Mouse (Mus musculus) hindbrain, embryonic 15.5 days (tissue): ENCODE data around the gene Heatr4. TPM values are rescaled to one million over a fixed set of nuclear protein-coding genes. Genes with fewer than 3 reads are reported as not detected.
"Not testable (repeated sequence)": the region's sequence is repeated elsewhere in the genome, so short reads cannot be mapped to it uniquely, and the experiment has no call there.

Source experiments
- ATAC-seq: fragments of 200-750 bp; cut with Nextera tagmentation; 2 replicates; pipeline ENCODE4 v1.8.0; 2017; ENCODE audit warnings: low read depth, moderate number of reproducible peaks, moderate TSS enrichment; ENCODE audit not compliant: low FRiP score
- H3K27ac ChIP-seq: fragments of 300-500 bp; sonication (generic); replicated peaks from 2 replicates; pipeline ENCODE4 v1.5.1; 2015; ENCODE audit warnings: mild to moderate bottlenecking, inconsistent platforms
- H3K27me3 ChIP-seq: fragments of 300-500 bp; sonication (generic); 2 replicates; pipeline ENCODE4 v1.6.1; 2015; ENCODE audit warnings: control low read depth, inconsistent platforms
- H3K36me3 ChIP-seq: fragments of 300-500 bp; sonication (generic); 2 replicates; pipeline ENCODE4 v1.6.1; 2015; ENCODE audit warnings: control low read depth, inconsistent platforms
- H3K4me1 ChIP-seq: fragments of 300-500 bp; sonication (generic); replicated peaks from 2 replicates; pipeline ENCODE4 v1.6.1; 2015; ENCODE audit warnings: control low read depth, inconsistent platforms
- H3K4me2 ChIP-seq: fragments of 300-500 bp; sonication (generic); 2 replicates; pipeline ENCODE4 v1.6.1; 2015; ENCODE audit warnings: moderate library complexity, mild to moderate bottlenecking, inconsistent platforms
- H3K4me3 ChIP-seq: fragments of 300-500 bp; sonication (generic); 2 replicates; pipeline ENCODE4 v1.5.1; 2015; ENCODE audit warnings: mild to moderate bottlenecking, inconsistent platforms
- H3K9ac ChIP-seq: fragments of 300-500 bp; sonication (generic); 2 replicates; pipeline ENCODE4 v1.6.1; 2015; ENCODE audit warnings: inconsistent platforms
- H3K9me3 ChIP-seq: fragments of 300-500 bp; sonication (generic); 2 replicates; pipeline ENCODE4 v1.6.1; 2016; ENCODE audit warnings: control low read depth, inconsistent platforms
- WGBS: fragments of 180-500 bp; shearing (Covaris S2); methylation state at CpG from one replicate; pipeline ENCODE4 v1.1.7; 2015; 5-methylcytosine and 5-hydroxymethylcytosine counted together
- polyA plus RNA-seq: library from polyadenylated mRNA; unstranded; fragments of >200 nt; fragmentation: Nextera tagmentation; extraction: Ambion mirVana; gene quantifications from 2 replicates; pipeline ENCODE4 v1.2.1, GENCODE M21; 2015

The Heatr4 gene
- not detected in 2 replicates for polyA plus RNA-seq

DNA sequence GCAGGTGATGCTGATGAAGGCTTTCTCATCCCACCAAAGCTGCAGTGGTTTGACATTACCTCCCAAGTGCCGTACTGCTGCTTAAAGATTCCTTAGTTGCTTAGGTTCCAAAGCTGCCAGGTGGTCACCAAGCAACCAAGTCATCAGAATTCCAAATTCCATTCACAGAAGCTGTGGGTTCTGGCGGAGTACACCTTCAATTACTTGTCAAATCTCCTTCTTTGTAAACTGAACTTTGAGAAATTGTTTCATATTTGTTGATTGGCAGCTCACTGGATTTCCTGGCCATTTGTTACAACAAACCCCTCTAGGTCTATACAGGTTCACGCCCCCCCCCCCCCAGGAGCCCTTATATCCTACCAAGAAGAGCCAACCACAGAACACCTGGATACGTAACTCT is at the start of gene Heatr4:
Heatr4 (minus strand) TSS at position 101 of the 400 bp plus-strand sequence.
- Histone ChIP-seq H3K9me3 (no peaks in the 10 kb centered on the region), H3K27ac (no peak within 1 kb of the TSS), H3K36me3 (no peaks in the 10 kb centered on the region), H3K9ac (no peak within 1 kb of the TSS), H3K4me3 (no peak within 1 kb of the TSS), H3K27me3 (no peaks in the 10 kb centered on the region), H3K4me2 (no peak within 1 kb of the TSS), H3K4me1 (peaks cover 9% of the 10 kb centered on the region)
- 82% methylated on average over 4 of the region's 4 CpGs for WGBS
- ATAC-seq: no peak

DNA sequence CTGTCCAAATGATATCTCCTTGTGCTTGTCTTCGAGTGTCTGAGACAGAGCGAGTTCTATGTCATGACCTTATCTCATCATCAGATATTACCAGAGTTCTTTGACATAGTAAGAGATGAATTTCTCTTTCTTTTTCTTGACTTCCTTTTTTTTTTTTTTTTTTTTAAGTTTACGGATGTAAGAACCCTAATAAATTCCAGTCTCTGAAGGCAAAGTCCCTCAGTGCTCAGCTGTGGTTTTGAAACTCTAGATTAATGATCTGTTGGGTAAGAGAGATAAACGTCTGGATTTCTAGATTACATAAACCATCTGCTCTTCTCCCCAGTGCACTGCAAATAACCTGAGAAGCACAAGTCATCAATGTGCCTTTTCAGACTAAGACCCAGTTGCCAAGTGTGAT is 49.5 kb upstream of the Heatr4 start:
- Histone ChIP-seq H3K27me3 (0 out of 2 replicates have a peak, but pooled peaks cover 4% of the 10 kb centered on the region), H3K36me3 (no peaks in the 10 kb centered on the region), H3K4me2 (no peak overlapping the region), H3K4me1 (0 out of 2 replicates have a peak, but pooled peaks cover 4% of the 10 kb centered on the region), H3K27ac (no peak overlapping the region), H3K9ac (no peak overlapping the region), H3K9me3 (no peaks in the 10 kb centered on the region), H3K4me3 (no peak overlapping the region)
- WGBS: 66% methylated on average over 4 of the region's 4 CpGs
- no peak for ATAC-seq

DNA sequence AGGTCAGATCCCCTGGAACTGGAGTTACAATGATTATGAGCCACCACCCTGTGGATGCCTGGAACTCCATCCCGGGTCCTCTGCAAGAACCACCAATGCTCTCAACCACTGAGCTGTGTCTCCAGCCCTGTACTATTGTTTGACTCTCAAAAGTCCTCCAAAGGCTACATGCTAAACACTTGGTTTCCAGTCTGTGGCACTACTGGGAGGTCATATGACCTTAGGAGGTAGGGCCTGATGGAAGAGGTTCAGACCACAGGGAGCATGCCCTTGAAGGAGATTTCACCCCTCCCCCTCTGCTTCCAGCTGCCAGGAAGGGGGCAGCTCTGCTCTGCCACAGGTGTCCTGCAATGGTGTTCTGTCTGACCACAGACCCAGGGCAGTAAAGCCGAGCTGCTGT is 48.6 kb upstream of the Heatr4 start:
- H3K9me3 ChIP-seq, H3K27ac ChIP-seq, H3K4me1 ChIP-seq, H3K4me3 ChIP-seq, H3K36me3 ChIP-seq, H3K27me3 ChIP-seq, H3K9ac ChIP-seq, ATAC-seq, H3K4me2 ChIP-seq: not testable (repeated sequence)
- WGBS: 84% methylated on average over 2 of the region's 2 CpGs

DNA sequence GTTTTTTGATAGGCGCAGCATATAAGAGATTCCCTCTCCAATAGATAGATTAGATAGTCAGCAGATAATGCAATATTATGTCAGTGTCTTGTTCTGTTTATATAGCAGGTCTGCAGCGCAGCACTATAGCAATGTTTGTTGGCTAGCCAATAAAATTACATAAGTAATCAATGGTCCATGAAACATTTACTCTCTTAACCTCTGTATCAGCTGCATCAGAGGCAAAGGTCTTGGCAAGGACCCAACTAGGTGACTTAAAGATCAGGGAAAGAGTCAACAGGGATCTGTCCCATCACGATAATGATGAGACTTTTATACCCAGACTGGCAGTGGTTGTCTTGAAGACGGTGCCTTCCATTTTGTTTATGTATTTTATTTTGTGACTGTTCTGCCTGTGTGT is 48.2 kb upstream of the Heatr4 start:
- WGBS: 85% methylated on average over 4 of the region's 4 CpGs
- H3K9me3 ChIP-seq: no peaks in the 10 kb centered on the region
- ATAC-seq: no peak
- 0 out of 2 replicates have a peak, but pooled peaks cover 4% of the 10 kb centered on the region for H3K27me3 ChIP-seq
- no peak overlapping the region for H3K9ac ChIP-seq
- H3K4me3 ChIP-seq: no peak overlapping the region
- H3K4me2 ChIP-seq: no peak overlapping the region
- H3K36me3 ChIP-seq: no peaks in the 10 kb centered on the region
- H3K4me1 ChIP-seq: 0 out of 2 replicates have a peak, but pooled peaks cover 4% of the 10 kb centered on the region
- H3K27ac ChIP-seq: no peak overlapping the region

DNA sequence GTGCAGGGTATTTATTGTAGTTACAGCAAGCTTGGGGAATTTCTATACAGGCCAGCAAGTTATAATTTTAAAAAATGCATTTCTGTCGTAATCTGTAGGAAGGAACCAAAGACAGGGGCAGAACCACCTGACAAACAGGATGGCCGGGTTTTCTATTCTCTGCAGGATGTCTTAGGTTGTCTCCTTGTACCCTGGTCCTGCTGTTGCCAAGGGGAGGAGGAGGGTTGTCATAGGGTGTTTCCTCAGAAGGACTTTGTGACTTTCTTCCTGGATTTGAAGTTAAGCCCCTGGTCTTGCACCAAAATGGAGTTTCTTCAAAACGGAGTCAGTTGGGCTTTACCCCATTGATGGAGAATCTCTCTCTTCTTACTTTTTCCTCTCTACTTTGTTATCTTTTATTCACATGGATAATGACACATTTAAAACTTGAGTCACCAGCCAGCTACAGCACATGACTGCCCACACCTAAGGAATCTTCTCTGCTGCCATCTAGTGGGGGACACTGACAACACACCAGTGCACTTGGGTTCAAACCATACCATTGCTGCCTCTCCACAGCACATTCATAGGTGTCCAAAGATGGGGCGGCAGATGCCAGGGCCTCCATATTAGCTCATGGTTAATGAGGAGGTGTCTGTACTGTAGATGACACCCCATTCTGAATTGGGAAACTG is 46.1 kb upstream of the Heatr4 start:
- Histone ChIP-seq H3K9me3 (no peaks in the 10 kb centered on the region), H3K4me2 (no peak overlapping the region), H3K4me1 (no peaks in the 10 kb centered on the region), H3K27ac (no peak overlapping the region), H3K36me3 (no peaks in the 10 kb centered on the region), H3K9ac (no peak overlapping the region), H3K4me3 (no peak overlapping the region), H3K27me3 (no peaks in the 10 kb centered on the region)
- peak; percentile 48; the same call in 1 of the 2 replicates for ATAC-seq
- 68% methylated on average over 4 of the region's 4 CpGs for WGBS

DNA sequence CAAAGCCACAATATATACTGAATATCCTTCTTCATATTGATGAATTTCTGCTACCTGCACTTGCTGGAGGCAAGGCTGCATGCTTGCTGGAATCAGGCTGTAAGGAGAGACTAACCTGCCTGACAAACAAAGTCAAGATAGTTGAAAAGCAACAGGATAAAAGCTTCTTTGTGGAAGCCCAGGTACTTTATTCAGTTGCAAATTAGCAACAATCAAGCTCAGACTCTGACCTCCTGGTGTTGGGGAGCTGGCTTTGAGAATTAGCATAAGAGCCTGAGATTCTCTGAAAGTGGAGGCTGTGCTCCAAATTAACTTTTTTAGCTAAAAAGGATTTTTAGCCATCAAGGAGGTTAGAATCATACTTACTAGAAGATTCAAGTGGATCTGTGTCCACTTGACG is 44.4 kb upstream of the Heatr4 start:
- H3K4me2 ChIP-seq, ATAC-seq, H3K36me3 ChIP-seq, H3K9ac ChIP-seq, H3K27ac ChIP-seq, H3K4me1 ChIP-seq, H3K4me3 ChIP-seq, H3K27me3 ChIP-seq, H3K9me3 ChIP-seq: not testable (repeated sequence)
- 94% methylated on average over 1 of the region's 1 CpGs for WGBS

DNA sequence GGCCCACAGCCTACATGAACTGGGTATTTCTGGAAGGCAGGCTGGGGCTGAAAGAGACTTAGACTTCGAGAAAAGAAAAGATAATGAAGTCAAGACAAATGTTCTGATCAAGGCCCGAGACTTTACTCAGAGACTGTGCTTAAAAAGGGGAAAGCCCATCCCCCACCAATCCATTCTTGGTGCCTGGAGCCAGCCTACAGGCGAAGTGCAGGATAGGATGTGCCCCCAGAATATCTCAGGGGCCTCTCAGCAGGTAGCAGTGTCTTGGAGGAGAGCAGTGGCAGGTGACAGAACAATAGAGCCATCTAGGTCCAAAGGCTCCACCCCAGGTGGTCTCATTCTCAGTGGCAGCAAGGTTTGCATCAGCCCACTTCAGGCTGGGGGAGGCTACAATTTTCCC is 43.7 kb upstream of the Heatr4 start:
- not testable (repeated sequence) for H3K36me3 ChIP-seq, H3K9ac ChIP-seq, ATAC-seq, H3K27me3 ChIP-seq, H3K4me1 ChIP-seq, H3K9me3 ChIP-seq, H3K4me2 ChIP-seq, H3K27ac ChIP-seq, H3K4me3 ChIP-seq
- 43% methylated on average over 3 of the region's 3 CpGs for WGBS

DNA sequence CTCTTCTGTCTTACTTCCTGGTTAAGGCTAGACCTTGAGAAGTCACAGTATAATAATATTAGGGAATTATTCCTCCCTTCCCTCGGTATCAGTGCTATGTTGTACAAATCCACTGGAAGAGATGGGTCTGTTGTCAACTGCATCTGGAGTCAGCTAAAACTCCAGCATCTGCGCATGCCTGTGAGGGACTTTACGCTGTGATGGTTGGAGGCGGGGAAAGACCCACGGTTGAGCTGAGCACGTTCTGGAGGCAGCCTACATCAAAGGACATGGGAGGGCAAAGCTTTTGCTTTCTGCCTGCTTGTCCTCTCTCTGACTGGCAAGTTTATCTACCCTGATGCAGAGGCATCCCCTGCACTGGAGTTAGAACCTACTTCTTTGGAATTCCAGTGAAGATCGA is 41.2 kb upstream of the Heatr4 start:
- 91% methylated on average over 7 of the region's 7 CpGs for WGBS
- Histone ChIP-seq H3K27me3 (no peaks in the 10 kb centered on the region), H3K4me3 (no peak overlapping the region)

DNA sequence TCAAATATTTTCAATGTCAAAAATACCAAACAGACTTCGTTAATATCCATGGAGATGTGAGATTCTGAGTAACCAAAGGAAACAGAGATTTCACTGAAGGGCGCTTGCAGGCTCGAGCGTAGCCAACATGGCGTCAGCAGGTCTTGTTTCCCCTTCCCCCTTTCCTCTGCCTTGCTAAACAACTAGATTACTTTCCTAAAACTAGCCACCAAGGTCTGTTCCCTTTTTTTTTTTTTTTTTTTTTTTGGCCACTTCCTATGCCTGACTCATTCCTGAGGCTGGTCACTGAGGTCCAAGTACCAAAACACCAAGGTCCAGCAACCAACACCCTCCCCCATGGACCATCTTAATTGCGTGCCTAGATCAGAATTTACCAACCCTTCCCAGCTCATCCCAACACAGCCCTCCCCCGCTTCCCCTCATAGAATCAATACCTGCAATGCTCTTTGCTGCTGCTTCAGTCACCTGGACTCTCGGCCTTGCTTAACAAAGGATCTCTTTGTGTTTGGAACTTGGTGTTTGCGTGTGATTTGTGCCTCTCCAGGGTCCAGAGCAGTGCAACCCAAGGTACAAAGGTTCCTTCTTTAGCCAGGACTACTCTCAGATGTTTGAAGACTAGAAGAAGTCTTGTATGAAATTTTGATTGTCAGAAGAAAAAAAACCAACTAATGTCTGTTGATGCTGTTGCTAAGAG is 38.5 kb upstream of the Heatr4 start:
- Histone ChIP-seq H3K4me2 (no peak overlapping the region), H3K27ac (no peak overlapping the region), H3K36me3 (no peaks in the 10 kb centered on the region), H3K4me1 (no peaks in the 10 kb centered on the region), H3K27me3 (no peaks in the 10 kb centered on the region), H3K9ac (no peak overlapping the region), H3K9me3 (no peaks in the 10 kb centered on the region), H3K4me3 (no peak overlapping the region)
- WGBS: 90% methylated on average over 9 of the region's 9 CpGs
- ATAC-seq: no peak

More for the DNA sequence above, 41.2 kb upstream of the Heatr4 start:
- no peak overlapping the region for H3K9ac ChIP-seq
- no peaks in the 10 kb centered on the region for H3K36me3 ChIP-seq
- no peaks in the 10 kb centered on the region for H3K9me3 ChIP-seq
- H3K4me2 ChIP-seq: no peak overlapping the region
- H3K27ac ChIP-seq: no peak overlapping the region
- no peak for ATAC-seq
- H3K4me1 ChIP-seq: no peaks in the 10 kb centered on the region

DNA sequence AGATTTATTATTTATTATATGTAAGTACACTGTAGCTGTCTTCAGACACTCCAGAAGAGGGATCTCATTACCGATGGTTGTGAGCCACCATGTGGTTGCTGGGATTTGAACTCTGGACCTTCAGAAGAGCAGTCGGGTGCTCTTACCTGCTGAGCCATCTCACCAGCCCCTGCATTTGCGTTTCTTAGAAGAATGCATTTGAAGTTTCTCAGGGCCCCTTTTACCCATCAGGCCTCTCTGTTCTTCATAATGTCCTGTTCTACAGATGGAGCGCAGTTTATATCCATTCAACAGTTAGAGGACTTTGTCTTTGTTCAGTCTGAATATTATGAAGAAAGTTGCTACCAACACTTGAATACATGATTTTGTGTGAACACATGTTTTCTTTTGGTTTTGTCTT is 37.6 kb upstream of the Heatr4 start:
- not testable (repeated sequence) for ATAC-seq, H3K27ac ChIP-seq, H3K9ac ChIP-seq, H3K9me3 ChIP-seq, H3K27me3 ChIP-seq, H3K4me1 ChIP-seq, H3K4me3 ChIP-seq, H3K36me3 ChIP-seq, H3K4me2 ChIP-seq
- WGBS: 98% methylated on average over 4 of the region's 4 CpGs

DNA sequence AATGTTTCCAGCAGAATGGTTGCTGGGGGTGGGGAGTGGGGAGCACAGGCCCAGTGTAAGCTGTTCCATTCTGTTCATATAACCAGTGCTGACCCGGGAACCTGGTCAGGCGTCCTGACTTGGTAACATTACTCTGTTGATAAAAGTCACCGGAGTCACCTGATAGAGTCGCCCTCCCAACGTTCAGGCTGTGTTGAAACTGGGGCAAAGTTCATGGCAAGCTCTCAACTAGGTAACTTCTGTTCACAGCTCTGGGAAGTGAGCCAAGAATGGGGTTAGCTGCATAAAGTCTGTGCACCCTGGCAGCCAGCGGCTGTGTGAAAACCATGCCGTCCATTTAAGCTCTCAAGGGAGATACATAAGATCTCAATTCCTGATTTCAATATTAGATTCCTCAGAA is 35.9 kb upstream of the Heatr4 start:
- not testable (repeated sequence) for H3K4me3 ChIP-seq, ATAC-seq, H3K36me3 ChIP-seq, H3K4me1 ChIP-seq, H3K27me3 ChIP-seq, H3K9me3 ChIP-seq, H3K9ac ChIP-seq, H3K4me2 ChIP-seq, H3K27ac ChIP-seq
- 53% methylated on average over 7 of the region's 7 CpGs for WGBS

DNA sequence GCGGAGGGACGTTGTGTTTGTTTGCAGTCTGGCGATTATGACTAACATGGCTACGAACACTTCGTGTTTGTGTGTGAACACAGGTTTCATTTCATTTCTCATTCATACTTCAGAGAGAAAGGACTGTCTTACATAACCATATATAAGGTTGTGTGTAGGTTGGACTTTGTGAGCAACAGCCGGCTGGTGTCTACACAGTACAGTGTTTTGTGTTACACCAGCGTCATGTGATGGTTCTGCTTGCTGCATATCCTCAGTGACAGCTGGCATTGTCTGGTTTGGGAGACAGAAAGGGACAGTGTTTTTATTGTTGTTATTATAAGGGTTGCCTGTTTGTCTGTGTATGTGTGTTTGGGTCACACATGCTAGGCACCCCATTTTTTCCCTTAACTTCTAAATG is 29.0 kb upstream of the Heatr4 start:
- Histone ChIP-seq H3K9me3 (no peaks in the 10 kb centered on the region), H3K4me1 (peaks cover 21% of the 10 kb centered on the region), H3K4me3 (no peak overlapping the region), H3K4me2 (no peak overlapping the region), H3K9ac (no peak overlapping the region), H3K27me3 (no peaks in the 10 kb centered on the region), H3K36me3 (no peaks in the 10 kb centered on the region), H3K27ac (no peak overlapping the region)
- 93% methylated on average over 7 of the region's 7 CpGs for WGBS
- ATAC-seq: no peak
